Mouse (Mus musculus) gastrocnemius, postnatal 4 days (tissue): ENCODE measurements at regions not wholly inside any gene's neighbourhood (a gene's known extent, or its start where the extent isn't known, plus 50 kb on each side); places are given as distances from the start of the nearest gene placed in this dataset.
A peak's percentile ranks its signal among the peaks of the same experiment; 100 is the strongest.

Experiments used
- DNase-seq, 2 experiments: peaks; one replicate each; pipeline ENCODE4 v3.0.0; 2021 to 2022; ENCODE audit warnings: low spot score in 2 of 2, mixed read lengths in 2 of 2

GRCm38 (mm10) chr11:17461701-17462100, 204.3 kb downstream of the C1d start:
- no peak for DNase-seq

GRCm38 (mm10) chr11:17464875-17465274, 207.5 kb downstream of the C1d start:
- DNase-seq = peak in 1 of 2 experiments; percentile 18

DNA sequence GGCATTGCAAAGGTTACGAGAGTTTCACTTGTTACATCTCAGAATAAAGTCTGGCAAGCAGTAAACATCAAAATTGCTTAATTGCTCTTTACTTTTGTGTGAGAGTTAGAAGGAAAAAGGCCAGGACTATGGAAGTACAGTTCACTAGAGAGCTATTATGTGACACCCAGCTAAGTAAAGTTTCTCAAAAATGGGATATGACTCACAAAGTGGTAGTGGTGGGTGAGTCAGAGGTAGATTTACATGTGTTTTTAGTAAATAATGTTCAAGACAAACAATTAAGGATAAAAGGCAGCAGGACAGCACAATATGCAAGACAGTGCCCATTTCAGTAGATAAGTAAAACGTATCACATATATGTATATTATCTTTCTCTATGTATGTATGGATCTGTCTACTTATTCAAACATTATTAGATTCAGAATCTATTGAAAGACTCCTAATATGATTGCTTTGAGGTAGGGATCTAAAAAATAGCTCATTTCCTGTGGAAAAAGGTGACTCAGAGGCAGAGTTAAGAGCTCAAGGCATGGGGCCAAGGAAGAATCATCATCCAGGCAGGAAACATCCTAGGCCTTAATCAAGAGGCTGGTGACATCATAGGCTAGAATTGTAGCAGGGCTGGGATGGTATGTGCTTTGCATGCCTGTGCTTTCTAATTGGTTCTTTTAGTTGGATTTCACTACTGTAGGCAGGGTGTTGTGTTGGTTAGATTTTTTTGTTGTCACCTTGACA, 211.2 kb downstream of the C1d start:
- DNase-seq = no peak

DNA sequence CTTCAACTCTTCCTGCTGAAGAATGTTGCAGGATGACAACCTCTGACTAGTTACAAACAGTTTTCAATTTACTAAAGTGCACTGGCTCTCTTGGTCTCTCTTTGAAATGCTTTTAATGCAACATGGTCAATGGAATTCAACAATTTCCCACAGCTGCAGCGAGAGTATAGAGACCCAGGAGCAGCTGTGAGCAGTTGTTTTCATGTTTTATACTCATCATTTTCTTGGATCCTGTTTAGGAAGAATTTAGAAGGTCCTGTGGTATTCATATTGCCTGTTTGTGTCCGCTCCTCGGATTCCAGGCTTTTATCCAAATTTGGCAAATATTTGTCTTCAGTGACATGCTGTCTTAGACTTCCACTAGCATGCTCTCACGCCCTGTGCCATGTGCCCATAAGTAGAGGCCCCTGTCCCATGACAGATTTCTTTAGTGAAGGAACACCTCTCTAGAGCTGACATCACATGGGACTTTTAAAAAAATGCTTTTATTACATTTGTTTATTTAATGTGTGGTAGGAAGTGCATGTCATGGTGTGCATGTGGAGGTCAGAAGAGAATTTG, 224.1 kb downstream of the C1d start:
- no peak for DNase-seq

DNA sequence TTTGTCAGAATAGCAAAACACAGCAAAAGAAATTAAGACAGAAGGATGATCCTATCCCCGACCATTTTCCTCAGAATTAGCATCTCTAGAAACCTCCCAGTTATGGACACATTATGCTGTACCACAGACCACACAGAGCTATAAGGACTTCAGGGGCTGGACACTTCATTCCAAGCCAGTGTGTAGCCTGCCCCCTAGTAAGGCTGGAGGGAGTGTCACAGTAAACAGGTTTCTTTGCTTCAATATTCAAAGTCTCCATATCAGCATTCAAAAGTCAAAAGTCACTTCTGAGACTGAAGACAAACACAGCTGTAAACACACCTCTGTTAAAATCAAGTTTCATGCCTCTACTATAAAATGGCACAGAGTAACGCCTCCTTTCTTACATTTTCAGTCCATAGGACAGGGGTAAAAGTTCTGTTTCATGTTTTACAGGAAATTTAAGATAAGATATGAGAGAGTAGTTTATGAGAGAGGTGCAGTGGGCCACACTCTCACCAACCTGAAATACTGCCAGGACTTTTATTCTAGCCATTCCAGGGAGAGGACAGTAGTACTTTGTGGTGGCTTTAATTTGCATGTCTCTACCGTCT, 226.6 kb downstream of the C1d start:
- DNase-seq = no peak

DNA sequence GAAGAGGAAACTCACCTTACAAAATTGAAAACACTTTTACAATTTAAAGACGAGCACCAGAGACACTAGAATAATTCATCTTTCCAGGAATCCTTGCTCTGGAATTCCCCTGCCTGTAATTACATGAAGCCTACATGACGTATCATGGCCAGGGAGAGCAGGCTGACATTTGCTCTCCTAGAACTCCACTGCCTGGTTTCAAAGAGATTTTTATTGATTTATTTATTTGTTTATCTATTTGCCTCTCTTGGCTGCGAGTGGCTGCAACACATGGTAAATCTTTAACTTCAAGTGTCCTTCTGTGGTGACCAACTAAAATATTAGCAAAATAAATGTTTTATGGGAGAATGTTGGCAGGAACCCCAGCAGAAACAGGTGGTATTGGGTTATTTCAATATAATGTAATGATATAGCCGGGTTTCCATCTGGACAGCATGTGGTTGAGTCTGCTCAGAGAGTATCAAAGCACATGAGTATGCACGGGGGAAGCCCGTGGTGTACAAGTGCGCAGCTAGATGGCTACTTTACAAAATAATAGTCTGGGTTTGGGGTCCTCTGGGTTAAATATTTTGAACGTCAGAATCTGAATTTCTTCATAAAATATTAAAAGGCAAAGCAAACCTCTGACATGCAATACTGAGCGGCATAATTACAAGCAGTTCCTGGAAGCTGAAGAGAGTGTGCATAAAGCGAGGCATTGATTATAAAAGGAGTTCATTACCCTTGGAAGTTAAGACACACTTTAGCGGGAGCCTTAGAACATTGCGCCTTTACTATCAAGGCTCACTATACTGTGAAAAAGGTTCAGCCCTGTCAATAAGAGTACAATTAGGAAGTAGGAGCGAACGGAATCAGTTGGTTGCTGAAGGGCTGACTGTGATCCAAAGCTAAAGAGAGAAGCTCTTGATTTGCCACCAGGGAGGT, 244.0 kb downstream of the C1d start:
- no peak for DNase-seq

GRCm38 (mm10) chr11:17502052-17502451, 244.7 kb downstream of the C1d start:
- no peak for DNase-seq

GRCm38 (mm10) chr11:17522220-17522919, 265.0 kb downstream of the C1d start:
- no peak for DNase-seq

GRCm38 (mm10) chr11:17523329-17523728, 265.9 kb downstream of the C1d start:
- no peak for DNase-seq

DNA sequence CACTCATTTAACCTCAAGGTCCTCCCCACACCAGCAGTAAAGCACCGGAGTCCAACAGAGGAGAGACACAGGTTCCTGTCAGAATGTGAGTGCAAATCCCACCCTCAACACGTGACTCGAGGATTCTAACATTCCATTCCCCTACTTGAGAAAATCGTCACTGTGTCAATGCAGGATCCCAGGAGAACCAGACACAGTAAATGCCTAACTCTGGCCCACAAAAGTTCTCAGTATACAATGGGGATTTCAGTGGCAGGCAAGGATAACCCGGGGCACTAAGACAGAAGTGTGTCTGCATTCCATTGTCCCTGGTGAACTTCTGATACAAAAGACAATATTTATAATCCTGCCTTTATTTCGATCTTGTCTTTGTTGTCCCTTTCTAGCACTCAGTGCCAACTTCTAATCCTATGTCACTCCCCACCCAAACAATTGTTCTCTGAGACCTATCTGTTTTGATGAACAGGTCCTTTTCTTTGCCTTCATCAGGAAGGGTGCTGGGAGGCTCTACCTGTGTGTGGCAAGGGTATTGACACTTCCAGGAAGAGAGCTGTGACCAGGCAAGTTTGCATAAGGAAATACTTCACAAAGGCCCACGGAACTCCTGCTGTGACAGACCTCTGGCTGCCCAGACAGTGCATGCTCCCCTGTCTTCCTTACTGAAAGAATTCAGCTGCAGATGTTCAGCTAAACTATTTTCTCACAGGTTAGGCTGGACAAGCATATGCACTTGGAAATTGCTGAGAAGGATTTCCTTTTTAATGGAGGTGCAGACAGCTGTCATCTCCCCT, 267.8 kb downstream of the C1d start:
- no peak for DNase-seq

- DNase-seq = no peak
Measured at GRCm38 (mm10) chr11:17526476-17526875, 269.1 kb downstream of the C1d start.

- DNase-seq = peak in 1 of 2 experiments; percentile 31
Measured at GRCm38 (mm10) chr11:17528609-17529008, 271.2 kb downstream of the C1d start.

- DNase-seq = no peak
Measured at GRCm38 (mm10) chr11:17533706-17534105, 276.3 kb downstream of the C1d start.

DNA sequence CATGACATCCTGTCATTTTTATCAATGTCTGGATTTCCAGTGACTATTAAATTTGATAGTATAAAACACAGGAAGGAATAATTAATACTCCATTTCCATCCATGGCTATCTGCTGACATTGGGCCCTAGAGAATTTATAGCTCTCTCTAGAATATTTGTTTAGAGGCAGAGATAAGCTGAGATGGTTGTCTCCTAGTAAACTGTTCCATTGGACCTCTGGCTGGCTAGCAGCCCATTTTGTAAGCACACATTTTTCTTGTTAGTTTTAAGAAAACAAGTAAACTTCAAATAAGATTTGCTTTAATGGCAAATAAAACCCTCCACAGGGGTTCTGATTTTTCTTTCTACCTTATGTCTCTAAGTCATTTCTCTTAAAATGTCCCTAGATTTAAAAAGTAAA, 288.9 kb downstream of the C1d start:
- DNase-seq = no peak

DNA sequence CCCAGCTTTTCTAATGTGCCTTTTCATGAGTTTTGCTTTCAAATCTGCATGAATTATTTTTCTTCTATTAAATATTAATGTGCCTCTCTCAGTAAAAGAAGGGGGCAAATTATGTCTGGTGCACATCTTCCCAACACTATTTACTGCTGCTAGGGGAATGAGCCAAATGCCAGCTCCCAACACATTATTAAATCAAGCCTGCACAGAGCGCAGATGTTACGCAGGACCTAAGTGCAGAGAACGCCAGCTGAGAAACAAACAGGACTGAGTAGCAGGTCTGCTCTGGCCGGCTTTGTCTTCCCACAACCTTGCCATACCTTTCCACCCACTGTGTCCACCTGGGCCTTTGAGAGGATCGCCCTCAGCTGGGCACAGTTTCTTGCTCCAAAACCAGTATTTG, 291.8 kb downstream of the C1d start:
- no peak for DNase-seq

DNA sequence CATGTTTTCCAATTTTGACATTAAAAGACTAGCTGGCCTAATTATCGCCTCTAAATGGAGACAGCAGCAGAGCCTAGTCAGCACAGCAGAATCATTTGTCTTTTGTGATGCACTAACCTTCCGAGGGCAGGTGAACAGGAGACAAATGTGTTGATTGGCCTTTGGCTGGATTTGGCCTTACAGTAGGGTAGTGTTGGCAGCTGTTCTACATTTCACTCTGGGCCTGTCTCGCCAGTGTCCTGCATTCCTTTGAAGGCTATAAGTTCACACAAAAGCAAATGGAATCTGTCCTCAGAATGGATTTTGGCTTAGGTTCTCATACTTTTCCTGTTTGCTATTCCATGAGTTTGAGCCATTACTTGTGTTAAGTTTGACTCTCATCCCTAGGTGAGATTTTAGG, 297.9 kb downstream of the C1d start:
- no peak for DNase-seq

DNA sequence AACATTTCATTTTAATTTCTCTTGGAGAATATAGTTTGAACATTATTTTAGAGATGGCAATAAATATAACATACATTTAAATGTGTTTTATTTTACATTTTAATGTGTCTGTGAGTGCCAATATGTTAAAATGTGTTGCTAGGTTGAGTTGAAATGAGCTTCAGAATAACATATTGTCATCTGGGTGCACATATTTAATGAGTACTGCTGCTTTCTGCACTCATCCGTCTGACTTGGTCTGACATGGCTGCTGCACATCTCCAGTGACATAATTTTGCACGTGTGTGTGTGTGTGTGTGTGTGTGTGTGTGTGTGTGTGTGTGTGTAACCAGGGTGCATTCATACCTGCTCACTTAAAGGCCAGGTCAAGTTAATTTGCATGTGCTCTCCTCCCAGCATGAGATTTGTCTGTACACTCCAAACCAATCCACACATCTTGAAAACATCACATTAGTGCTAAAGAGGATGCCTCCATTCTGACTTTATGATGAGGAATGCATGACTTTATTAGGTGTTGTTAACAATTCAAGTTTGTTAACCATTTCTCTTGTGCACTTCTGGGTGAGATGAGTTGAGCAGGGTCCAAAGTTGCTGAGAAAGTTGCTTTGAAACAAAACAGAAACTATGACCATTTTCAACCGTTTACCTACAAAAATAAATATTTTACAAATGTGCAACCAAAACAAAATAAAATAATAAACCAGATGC, 334.6 kb downstream of the C1d start:
- DNase-seq = no peak

GRCm38 (mm10) chr11:17603726-17604493, 346.5 kb downstream of the C1d start:
- DNase-seq = no peak
